ENCODE assay signal across 8 mouse cellular contexts in the genomic region with DNA sequence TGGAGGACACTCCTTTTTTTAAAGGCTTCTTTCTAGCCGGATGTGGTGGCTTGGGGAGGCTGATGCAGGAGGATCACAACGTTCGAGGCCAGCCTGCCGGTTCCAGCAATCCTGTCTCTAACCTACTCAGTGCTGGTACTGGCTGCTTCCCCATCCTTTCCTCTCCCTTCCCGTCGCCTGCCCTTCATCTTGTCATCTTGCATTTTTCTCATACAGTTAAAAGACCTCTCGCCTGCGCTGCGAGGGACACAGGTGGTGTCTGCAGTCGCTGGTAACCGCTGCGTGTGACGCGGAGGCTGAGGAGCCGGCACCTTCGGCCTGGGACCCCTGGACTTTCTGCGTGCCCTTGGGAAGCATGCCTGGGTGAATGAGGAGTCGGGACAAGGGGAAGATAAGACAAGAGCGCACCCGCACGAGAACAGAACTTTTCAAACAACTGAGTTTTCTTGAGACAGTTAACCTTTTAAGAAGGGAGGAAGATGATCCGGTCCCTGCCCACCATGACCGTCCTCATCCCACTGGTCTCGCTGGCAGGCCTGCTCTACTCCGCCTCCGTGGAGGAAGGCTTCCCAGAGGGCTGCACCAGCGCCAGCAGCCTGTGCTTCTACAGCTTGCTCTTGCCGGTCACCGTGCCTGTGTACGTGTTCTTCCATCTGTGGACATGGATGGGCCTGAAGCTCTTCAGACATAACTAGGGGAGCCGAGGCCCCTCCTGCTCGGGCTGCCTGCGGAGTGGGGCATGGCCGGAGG. TPM values are rescaled to one million over a fixed set of nuclear protein-coding genes. Genes with fewer than 3 reads are reported as not detected.
DNase-seq lines count a peak whose midpoint lies in the region; ATAC-seq lines count a peak whose summit lies in the region.

No protein-coding gene starts in this region.

- 51% methylated on average over 34 of the region's 34 CpGs for WGBS in heart, embryonic 10.5 days
- 62% methylated on average over 34 of the region's 34 CpGs for WGBS in hindbrain, embryonic 14.5 days
- WGBS in midbrain, embryonic 15.5 days, result 70% methylated on average over 34 of the region's 34 CpGs

- H3K4me2 ChIP-seq in hindbrain, embryonic 14.5 days (replicated peaks), result peak overlapping the region; percentile 53
- H3K4me2 ChIP-seq in midbrain, embryonic 15.5 days, result peak overlapping the region; percentile 65

- peaks cover 11% of the 10 kb centered on the region for H3K36me3 ChIP-seq in heart, embryonic 10.5 days
- no peaks in the 10 kb centered on the region for H3K36me3 ChIP-seq in hindbrain, embryonic 14.5 days (replicated peaks; ENCODE audit: control insufficient read depth, insufficient read depth)
- no peaks in the 10 kb centered on the region for H3K36me3 ChIP-seq in midbrain, embryonic 15.5 days (replicated peaks)

- peak overlapping the region; percentile 83 for H3K4me3 ChIP-seq in heart, embryonic 10.5 days
- peak overlapping the region; percentile 57 for H3K4me3 ChIP-seq in hindbrain, embryonic 14.5 days (replicated peaks; ENCODE audit: low read length)
- peak overlapping the region; percentile 58 for H3K4me3 ChIP-seq in midbrain, embryonic 15.5 days

- no peaks in the 10 kb centered on the region for H3K9me3 ChIP-seq in heart, embryonic 10.5 days
- no peaks in the 10 kb centered on the region for H3K9me3 ChIP-seq in hindbrain, embryonic 14.5 days (ENCODE audit: control insufficient read depth, low read length)
- H3K9me3 ChIP-seq in midbrain, embryonic 15.5 days, result no peaks in the 10 kb centered on the region

- peak overlapping the region; percentile 96 for H3K27ac ChIP-seq in heart, embryonic 10.5 days
- 0 out of 2 replicates have a peak overlapping the region, but pooled peaks have one; percentile 89 for H3K27ac ChIP-seq in hindbrain, embryonic 14.5 days
- peak overlapping the region; percentile 92 for H3K27ac ChIP-seq in midbrain, embryonic 15.5 days

- H3K9ac ChIP-seq in hindbrain, embryonic 14.5 days, result peak overlapping the region; percentile 70
- peak overlapping the region; percentile 92 for H3K9ac ChIP-seq in midbrain, embryonic 15.5 days

- no peak for ATAC-seq in hindbrain, embryonic 14.5 days (ENCODE audit: low FRiP score)
- ATAC-seq in midbrain, embryonic 15.5 days (replicated peaks), result no peak
- no peak for ATAC-seq in CD4-positive, CD25-positive, alpha-beta regulatory T cell, adult 4 months

- H3K27me3 ChIP-seq in heart, embryonic 10.5 days (ENCODE audit: insufficient read depth, poor library complexity, severe bottlenecking), result peaks cover 19% of the 10 kb centered on the region
- H3K27me3 ChIP-seq in hindbrain, embryonic 14.5 days (ENCODE audit: control insufficient read depth, insufficient read depth, low read length), result no peaks in the 10 kb centered on the region
- no peaks in the 10 kb centered on the region for H3K27me3 ChIP-seq in midbrain, embryonic 15.5 days (replicated peaks)

- H3K4me1 ChIP-seq in heart, embryonic 10.5 days, result peaks cover 19% of the 10 kb centered on the region
- peaks cover 6% of the 10 kb centered on the region; the same call in 1 of the 2 replicates for H3K4me1 ChIP-seq in hindbrain, embryonic 14.5 days (replicated peaks; ENCODE audit: control insufficient read depth, insufficient read depth, low read length)
- H3K4me1 ChIP-seq in midbrain, embryonic 15.5 days, result peaks cover 19% of the 10 kb centered on the region

- DNase-seq in heart, embryonic 10.5 days (ENCODE audit: low spot score), result peak; percentile 74
- DNase-seq in heart, adult 18-20 months, result no peak
- DNase-seq in thymus, postnatal 4 days, result peak; percentile 28
- DNase-seq in thymus, adult 18-20 months, result no peak
- DNase-seq in hindbrain, embryonic 14.5 days (ENCODE audit: low spot score), result no peak
- DNase-seq in embryo, embryonic 9.5 days (ENCODE audit: extremely low spot score), result no peak

RNA-seq across cellular contexts. Expression of a gene that starts 1.0 kb away (rescaled TPM):
- 44.7 and 60.3 TPM in 2 replicates for polyA plus RNA-seq in heart, embryonic 10.5 days (2016; fragmentation: Nextera tagmentation; extraction: Ambion mirVana)
- total RNA-seq in heart, adult 18-20 months (2021), result 10 to 100 TPM; 43.8 to 55.1 TPM
- polyA plus RNA-seq in hindbrain, embryonic 14.5 days (2014; fragmentation: Nextera tagmentation; extraction: Ambion mirVana), result 78.5 and 101 TPM in 2 replicates
- 84.2 and 85.7 TPM in 2 replicates for polyA plus RNA-seq in midbrain, embryonic 15.5 days (2015; fragmentation: Nextera tagmentation; extraction: Ambion mirVana)
- 10 to 100 TPM; 45.4 to 48.7 TPM for polyA plus RNA-seq in CD4-positive, CD25-positive, alpha-beta regulatory T cell, adult 4 months (2017; shearing (Covaris generic))

RNA-seq across cellular contexts. Expression of a gene that starts 22.2 kb away (rescaled TPM):
- polyA plus RNA-seq in heart, embryonic 10.5 days (2016; fragmentation: Nextera tagmentation; extraction: Ambion mirVana), result 62.3 and 67.2 TPM in 2 replicates
- total RNA-seq in heart, adult 18-20 months (2021), result 10 to 100 TPM in 1 of 2 experiments, 1 to 10 TPM in 1; 1.9 to 12.3 TPM
- 0.47 and 0.60 TPM in 2 replicates for polyA plus RNA-seq in hindbrain, embryonic 14.5 days (2014; fragmentation: Nextera tagmentation; extraction: Ambion mirVana)
- polyA plus RNA-seq in midbrain, embryonic 15.5 days (2015; fragmentation: Nextera tagmentation; extraction: Ambion mirVana), result 0.66 and 0.96 TPM in 2 replicates
- polyA plus RNA-seq in CD4-positive, CD25-positive, alpha-beta regulatory T cell, adult 4 months (2017; shearing (Covaris generic)), result 100 to 1,000 TPM; 221 to 282 TPM

RNA-seq across cellular contexts. Expression of a gene that starts 30.2 kb away (rescaled TPM):
- 0.11 TPM in 2 replicates for polyA plus RNA-seq in heart, embryonic 10.5 days (2016; fragmentation: Nextera tagmentation; extraction: Ambion mirVana)
- under 1 TPM; 0.13 to 0.15 TPM for total RNA-seq in heart, adult 18-20 months (2021)
- polyA plus RNA-seq in hindbrain, embryonic 14.5 days (2014; fragmentation: Nextera tagmentation; extraction: Ambion mirVana), result 0.43 and 0.69 TPM in 2 replicates
- 0.41 and 0.48 TPM in 2 replicates for polyA plus RNA-seq in midbrain, embryonic 15.5 days (2015; fragmentation: Nextera tagmentation; extraction: Ambion mirVana)
- not detected for polyA plus RNA-seq in CD4-positive, CD25-positive, alpha-beta regulatory T cell, adult 4 months (2017; shearing (Covaris generic))

RNA-seq across cellular contexts. Expression of a gene that starts 40.7 kb away (rescaled TPM):
- 149 and 176 TPM in 2 replicates for polyA plus RNA-seq in heart, embryonic 10.5 days (2016; fragmentation: Nextera tagmentation; extraction: Ambion mirVana)
- 10 to 100 TPM; 35.2 to 36.2 TPM for total RNA-seq in heart, adult 18-20 months (2021)
- 192 and 193 TPM in 2 replicates for polyA plus RNA-seq in hindbrain, embryonic 14.5 days (2014; fragmentation: Nextera tagmentation; extraction: Ambion mirVana)
- polyA plus RNA-seq in midbrain, embryonic 15.5 days (2015; fragmentation: Nextera tagmentation; extraction: Ambion mirVana), result 181 and 198 TPM in 2 replicates
- polyA plus RNA-seq in CD4-positive, CD25-positive, alpha-beta regulatory T cell, adult 4 months (2017; shearing (Covaris generic)), result 10 to 100 TPM; 76.4 to 95.1 TPM

RNA-seq across cellular contexts. Expression of a gene that starts 58.7 kb away (rescaled TPM):
- polyA plus RNA-seq in heart, embryonic 10.5 days (2016; fragmentation: Nextera tagmentation; extraction: Ambion mirVana), result 246 and 375 TPM in 2 replicates
- total RNA-seq in heart, adult 18-20 months (2021), result 1 to 10 TPM; 7.1 to 9.8 TPM
- 1.0 and 1.1 TPM in 2 replicates for polyA plus RNA-seq in hindbrain, embryonic 14.5 days (2014; fragmentation: Nextera tagmentation; extraction: Ambion mirVana)
- 1.9 and 2.4 TPM in 2 replicates for polyA plus RNA-seq in midbrain, embryonic 15.5 days (2015; fragmentation: Nextera tagmentation; extraction: Ambion mirVana)
- polyA plus RNA-seq in CD4-positive, CD25-positive, alpha-beta regulatory T cell, adult 4 months (2017; shearing (Covaris generic)), result under 1 TPM in 1 of 2 experiments, not detected in 1; 0.22 TPM

Comparison
In these comparisons a context has a peak if more than half of its experiments do, and no peak if none do; other contexts are left out.
1. DNase-seq: peak in heart, embryonic 10.5 days (single experiment) and thymus, postnatal 4 days (single experiment); none in heart, adult 18-20 months (0 of 2), thymus, adult 18-20 months (0 of 2), hindbrain, embryonic 14.5 days (single experiment) and embryo, embryonic 9.5 days (single experiment).
2. RNA of a gene that starts 22.2 kb away (polyA plus RNA-seq): 221 to 282 TPM in CD4-positive, CD25-positive, alpha-beta regulatory T cell, adult 4 months and 62.3 to 67.2 TPM in heart, embryonic 10.5 days; 0.66 to 0.96 TPM in midbrain, embryonic 15.5 days and 0.47 to 0.60 TPM in hindbrain, embryonic 14.5 days; every median in the first group is over 10 times any median in the second.
3. Peak in every context shown above with its lines, with median percentiles within 50 percentile points of each other: H3K27ac ChIP-seq and H3K4me3 ChIP-seq.